Mouse (Mus musculus) hindlimb bud, embryonic 11.5 days (tissue): ENCODE measurements around the gene Rap1a.

Experiments
- DNase-seq: peaks from one replicate; pipeline ENCODE4 v3.0.0-alpha.2; 2012; ENCODE audit warnings: low read depth, low spot score; ENCODE audit errors: extremely low spot score

Rap1a gene

GRCm38 (mm10) chr3:105801191-105802166, at the start of gene Rap1a:
Gene Rap1a, minus strand, starts transcription at chr3:105801336.
- DNase-seq, result peak; percentile 31

- DNase-seq, result no peak
Measured at GRCm38 (mm10) chr3:105846294-105847069, 45.3 kb upstream of the Rap1a start.

GRCm38 (mm10) chr3:105839836-105840235, 38.7 kb upstream of the Rap1a start:
- no peak for DNase-seq

- no peak for DNase-seq
Measured at GRCm38 (mm10) chr3:105838655-105839054, 37.5 kb upstream of the Rap1a start.

- no peak for DNase-seq
Measured at GRCm38 (mm10) chr3:105836883-105837282, 35.7 kb upstream of the Rap1a start.

- no peak for DNase-seq
Measured at GRCm38 (mm10) chr3:105835875-105836274, 34.7 kb upstream of the Rap1a start.

- no peak for DNase-seq
Measured at GRCm38 (mm10) chr3:105831584-105831983, 30.4 kb upstream of the Rap1a start.

- no peak for DNase-seq
Measured at GRCm38 (mm10) chr3:105825501-105826161, 24.5 kb upstream of the Rap1a start.

GRCm38 (mm10) chr3:105824704-105825103, 23.6 kb upstream of the Rap1a start:
- no peak for DNase-seq

GRCm38 (mm10) chr3:105824103-105824502, 23.0 kb upstream of the Rap1a start:
- DNase-seq, result no peak

- no peak for DNase-seq
Measured at GRCm38 (mm10) chr3:105823609-105824008, 22.5 kb upstream of the Rap1a start.

GRCm38 (mm10) chr3:105821504-105821903, 20.4 kb upstream of the Rap1a start:
- no peak for DNase-seq

- DNase-seq, result no peak
Measured at GRCm38 (mm10) chr3:105820272-105820671, 19.1 kb upstream of the Rap1a start.

- DNase-seq, result no peak
Measured at GRCm38 (mm10) chr3:105818130-105819004, 17.2 kb upstream of the Rap1a start.

GRCm38 (mm10) chr3:105816089-105816488, 15.0 kb upstream of the Rap1a start:
- no peak for DNase-seq

- no peak for DNase-seq
Measured at GRCm38 (mm10) chr3:105815236-105815904, 14.2 kb upstream of the Rap1a start.

- DNase-seq, result no peak
Measured at GRCm38 (mm10) chr3:105811146-105811545, 10.0 kb upstream of the Rap1a start.

- DNase-seq, result no peak
Measured at GRCm38 (mm10) chr3:105808179-105809037, 7.3 kb upstream of the Rap1a start.

GRCm38 (mm10) chr3:105807672-105808071, 6.5 kb upstream of the Rap1a start:
- DNase-seq, result no peak
